22 mouse cellular contexts compared by ENCODE assay signal in the genomic region with DNA sequence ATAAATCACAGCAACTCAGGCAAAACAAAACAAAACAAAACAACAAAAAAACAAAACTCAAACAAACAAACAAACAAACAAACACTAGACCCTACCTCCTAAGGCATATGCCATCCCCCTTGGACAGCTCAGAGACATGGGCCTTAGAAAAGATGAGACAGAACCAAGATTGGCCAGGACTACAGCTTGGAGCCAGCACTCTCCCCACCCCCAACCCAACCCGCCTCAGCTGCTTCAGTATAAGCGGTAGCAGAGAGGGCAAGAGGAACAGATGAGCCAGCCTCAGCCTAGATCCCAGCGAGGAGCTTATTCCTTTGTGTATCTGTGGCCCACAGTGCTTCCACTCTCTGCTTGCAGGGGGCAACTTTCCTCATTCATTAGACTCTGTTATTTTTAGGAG.
"Had no signal": no experiment of that assay in that cellular context is flagged by ENCODE, and none has a peak within 500 bp of the region (broad histone marks: within the 10 kb centered on the region; RNA-seq: fewer than 3 reads in every experiment).

No protein-coding gene starts in this region.

- H3K9me3 ChIP-seq: embryonic facial prominence, embryonic 12.5 days; embryonic facial prominence, embryonic 13.5 days; embryonic facial prominence, embryonic 15.5 days; forebrain, embryonic 13.5 days had no signal

- H3K27ac ChIP-seq: embryonic facial prominence, embryonic 10.5 days; embryonic facial prominence, embryonic 12.5 days; embryonic facial prominence, embryonic 13.5 days; embryonic facial prominence, embryonic 15.5 days; forebrain, embryonic 10.5 days; forebrain, embryonic 12.5 days; forebrain, embryonic 13.5 days; forebrain, embryonic 15.5 days; gastrocnemius, adult 2 months; heart, adult 2 months had no signal

- H3K27me3 ChIP-seq: embryonic facial prominence, embryonic 12.5 days; embryonic facial prominence, embryonic 13.5 days; embryonic facial prominence, embryonic 15.5 days; forebrain, embryonic 12.5 days; forebrain, embryonic 13.5 days; forebrain, embryonic 15.5 days had no signal

- H3K4me1 ChIP-seq: embryonic facial prominence, embryonic 10.5 days; embryonic facial prominence, embryonic 12.5 days; embryonic facial prominence, embryonic 13.5 days; embryonic facial prominence, embryonic 15.5 days; forebrain, embryonic 12.5 days; forebrain, embryonic 13.5 days; forebrain, embryonic 15.5 days had no signal

- H3K4me3 ChIP-seq: embryonic facial prominence, embryonic 10.5 days; embryonic facial prominence, embryonic 12.5 days; embryonic facial prominence, embryonic 13.5 days; embryonic facial prominence, embryonic 15.5 days; erythroblast, embryonic 14.5 days; forebrain, embryonic 10.5 days; forebrain, embryonic 12.5 days; forebrain, embryonic 13.5 days; forebrain, embryonic 15.5 days; gastrocnemius, adult 2 months; heart, adult 2 months had no signal

- DNase-seq: cerebellum, adult 8-10 months; cerebellum, adult 9-10 months; cerebellum, postnatal 25 days; cerebellum, postnatal 36 days; embryo, embryonic 11 days; forebrain, postnatal 0 days; gastrocnemius, adult 2 months; gastrocnemius, postnatal 10 days; gastrocnemius, postnatal 14 days; gastrocnemius, postnatal 25 days; gastrocnemius, postnatal 36 days; heart, adult 18-20 months had no signal

- H3K36me3 ChIP-seq: embryonic facial prominence, embryonic 10.5 days; embryonic facial prominence, embryonic 12.5 days; embryonic facial prominence, embryonic 13.5 days; embryonic facial prominence, embryonic 15.5 days; forebrain, embryonic 10.5 days; forebrain, embryonic 12.5 days; forebrain, embryonic 15.5 days had no signal
